29 mouse cellular contexts compared by ENCODE assay signal in genomic region chr1:120449662-120450061, GRCm38 (mm10). TPM values are rescaled to one million over a fixed set of nuclear protein-coding genes. Genes with fewer than 3 reads are reported as not detected.
A peak's percentile ranks its signal among the peaks of the same experiment; 100 is the strongest.
DNase-seq lines count a peak whose midpoint lies in the region; ATAC-seq and TF ChIP-seq lines count a peak whose summit lies in the region.
"Had no signal": no experiment of that assay in that cellular context is flagged by ENCODE, and none has a peak within 500 bp of the region (broad histone marks: within the 10 kb centered on the region; RNA-seq: fewer than 3 reads in every experiment).

No protein-coding gene starts in this region.

- H3K4me1 ChIP-seq in lung, adult 2 months (ENCODE audit: control insufficient read depth, insufficient read depth, low read length): no peaks in the 10 kb centered on the region
- H3K4me1 ChIP-seq in hindbrain, embryonic 16.5 days (ENCODE audit: control insufficient read depth, insufficient read depth, low read depth, low read length): no peaks in the 10 kb centered on the region
- H3K4me1 ChIP-seq: forebrain, embryonic 13.5 days; limb, embryonic 13.5 days had no signal

- H3K9ac ChIP-seq in hindbrain, embryonic 16.5 days (ENCODE audit: low read depth, low read length): no peak overlapping the region
- H3K9ac ChIP-seq: forebrain, embryonic 13.5 days; limb, embryonic 13.5 days; liver, embryonic 14.5 days had no signal

- no peaks in the 10 kb centered on the region for H3K27me3 ChIP-seq in hindbrain, embryonic 16.5 days (replicated peaks; ENCODE audit: control insufficient read depth, insufficient read depth, low read length)
- H3K27me3 ChIP-seq: forebrain, embryonic 13.5 days; limb, embryonic 13.5 days had no signal

- TF ChIP-seq CTCF in lung, adult 2 months (IDR thresholded peaks at IDR 0.05; ENCODE audit: insufficient read depth, low read length): no peak

- H3K36me3 ChIP-seq in hindbrain, embryonic 16.5 days (ENCODE audit: control insufficient read depth, insufficient read depth, low read length): no peaks in the 10 kb centered on the region
- H3K36me3 ChIP-seq: limb, embryonic 13.5 days had no signal

- H3K4me3 ChIP-seq in lung, adult 2 months (replicated peaks; ENCODE audit: extremely low read depth, low read depth, low read length): no peak overlapping the region
- no peak overlapping the region for H3K4me3 ChIP-seq in hindbrain, embryonic 16.5 days (ENCODE audit: low read length)
- H3K4me3 ChIP-seq: forebrain, embryonic 13.5 days; limb, embryonic 13.5 days had no signal

- no peak for TF ChIP-seq POLR2A in lung, adult 2 months (IDR thresholded peaks at IDR 0.05; ENCODE audit: borderline replicate concordance, extremely low read depth, low read depth, low read length)

- no peak overlapping the region for H3K27ac ChIP-seq in hindbrain, embryonic 16.5 days (ENCODE audit: low read depth, low read length)
- H3K27ac ChIP-seq: forebrain, embryonic 13.5 days; limb, embryonic 13.5 days; liver, embryonic 14.5 days had no signal

- WGBS in lung, adult 2 months: 36% methylated on average over 2 of the region's 2 CpGs
- WGBS in hindbrain, embryonic 16.5 days: 66% methylated on average over 2 of the region's 2 CpGs

- H3K9me3 ChIP-seq in hindbrain, embryonic 16.5 days (ENCODE audit: control insufficient read depth, low read length): no peaks in the 10 kb centered on the region
- H3K9me3 ChIP-seq: limb, embryonic 13.5 days had no signal

- ATAC-seq in common myeloid progenitor, adult 5-6 weeks (replicated peaks; ENCODE audit: low read depth, poor library complexity, severe bottlenecking): peak; percentile 99
- ATAC-seq in hindbrain, embryonic 16.5 days: no peak
- ATAC-seq: activated CD4-positive, CD25-positive, alpha-beta regulatory T cell, adult 4 months; forebrain, embryonic 13.5 days had no signal

- H3K4me2 ChIP-seq in hindbrain, embryonic 16.5 days (ENCODE audit: low read length): no peak overlapping the region
- H3K4me2 ChIP-seq: forebrain, embryonic 13.5 days; heart, embryonic 11.5 days; limb, embryonic 13.5 days; midbrain, embryonic 11.5 days had no signal

- peak; percentile 42 for DNase-seq in layer of hippocampus, adult 9-11 months
- DNase-seq in layer of hippocampus, adult 9-10 months (ENCODE audit: low spot score): no peak
- peak; percentile 17 for DNase-seq in lung, postnatal 36 days
- no peak for DNase-seq in lung, adult 2 months
- DNase-seq in telencephalon, adult 2 months (ENCODE audit: low read depth, low spot score): peak; percentile 12
- DNase-seq: adrenal gland, adult 8-10 months; cerebellum, adult 8-10 months; cerebellum, postnatal 36 days; heart, adult 11 months; kidney, adult 11 months; lung, postnatal 4 days; right cerebral cortex, postnatal 14 days; spleen, adult 18-20 months; thymus, postnatal 25 days had no signal

RNA-seq across cellular contexts. Expression of gene Marco, which starts 55.2 kb away (rescaled TPM):
- 5.3 and 7.8 TPM in 2 replicates for polyA plus RNA-seq in lung, adult 2 months (2012; rRNA removed)
- total RNA-seq in common myeloid progenitor, adult 5-6 weeks (2017): 0.87 TPM in 1 of 2 replicates, not detected in the other
- 0.10 and 0.16 TPM in 2 replicates for polyA plus RNA-seq in hindbrain, embryonic 16.5 days (2015; fragmentation: Nextera tagmentation; extraction: Ambion mirVana)
- total RNA-seq: adrenal gland, adult 8-10 months; gastrocnemius, adult 8-10 months; layer of hippocampus, postnatal 25 days; left cerebral cortex, postnatal 25 days; monocyte, adult 5-6 weeks had no signal
- polyA plus RNA-seq: activated CD4-positive, CD25-positive, alpha-beta regulatory T cell, adult 4 months; embryonic facial prominence, embryonic 14.5 days; forebrain, embryonic 13.5 days; frontal cortex, adult 2 months; heart, embryonic 11.5 days; midbrain, embryonic 11.5 days; stomach, embryonic 14.5 days had no signal

Comparison
In these comparisons a context has a peak if more than half of its experiments do, and no peak if none do; other contexts are left out.
1. DNase-seq: peak in layer of hippocampus, adult 9-11 months (single experiment), lung, postnatal 36 days (single experiment) and telencephalon, adult 2 months (single experiment); none in layer of hippocampus, adult 9-10 months (single experiment) and lung, adult 2 months (single experiment).